Mouse (Mus musculus) brain, embryonic 14.5 days (tissue): ENCODE data around the gene Gm8246.
"Not testable (repeated sequence)": the region's sequence is repeated elsewhere in the genome, so short reads cannot be mapped to it uniquely, and the experiment has no call there.

Experiments
- CTCF ChIP-seq: fragments of 200-500 bp; IDR thresholded peaks from 2 replicates; pipeline ENCODE4 v1.5.1; 2012; ENCODE audit warnings: inconsistent platforms, mild to moderate bottlenecking, moderate library complexity, borderline replicate concordance; ENCODE audit not compliant: insufficient read depth, insufficient read length; ENCODE audit errors: extremely low read depth
- POLR2A ChIP-seq: fragments of 200-500 bp; IDR thresholded peaks from 2 replicates; pipeline ENCODE4 v1.6.1; 2012; ENCODE audit warnings: mild to moderate bottlenecking, inconsistent platforms, borderline replicate concordance; ENCODE audit not compliant: poor library complexity, insufficient read depth, insufficient read length, severe bottlenecking; ENCODE audit errors: extremely low read depth

GRCm38 (mm10) chr14:5501374-5501773 is 23.7 kb upstream of the Gm8246 start, which contains the start of gene Gm3488:
- TF ChIP-seq CTCF, POLR2A: not testable (repeated sequence)
